Mouse (Mus musculus) Patski (cell line): ENCODE data around the gene Ift46. TPM values are rescaled to one million over a fixed set of nuclear protein-coding genes. Genes with fewer than 3 reads are reported as not detected.

Experiments used
- ATAC-seq: fragments of 100-300 bp; one replicate; pipeline ENCODE4 v1.8.0; 2021
- CTCF ChIA-PET: fragments of 350-600 bp; sonication (Branson Sonifier 250); formaldehyde crosslinking; loops from one replicate; lab custom pipeline; 2022; ENCODE audit warnings: inconsistent platforms; lab: Charles Lee
- POLR2A ChIA-PET: fragments of 350-600 bp; sonication (Branson Sonifier 250); formaldehyde crosslinking; loops from one replicate; lab custom pipeline; 2022; ENCODE audit warnings: antibody characterized with exemption, inconsistent platforms; lab: Charles Lee
- DNase-seq: peaks from one replicate; pipeline ENCODE4 v3.0.0-alpha.2; 2011; ENCODE audit warnings: low read depth, low spot score
- H3K27me3 ChIP-seq: fragments of 371-371 bp; one replicate; pipeline ENCODE4 v1.5.1; 2021
- CTCF ChIP-seq: fragments of 100-300 bp; IDR thresholded peaks from one replicate; pipeline ENCODE4 v1.5.1; 2021
- in situ Hi-C: fragments of 300-500 bp; cut with MboI; formaldehyde crosslinking; loops from 3 replicates; pipeline ENCODE4 v1.11.1; 2018; ENCODE audit warnings: low pct_unique_long_range_greater_than_20kb, mixed read lengths
- polyA plus RNA-seq: library from polyadenylated mRNA; unstranded; gene quantifications from one replicate; pipeline ENCODE4 v1.2.3, GENCODE M21; 2021

Gene Ift46
- polyA plus RNA-seq, 1 experiment from 2014 or later: 193 TPM

DNA sequence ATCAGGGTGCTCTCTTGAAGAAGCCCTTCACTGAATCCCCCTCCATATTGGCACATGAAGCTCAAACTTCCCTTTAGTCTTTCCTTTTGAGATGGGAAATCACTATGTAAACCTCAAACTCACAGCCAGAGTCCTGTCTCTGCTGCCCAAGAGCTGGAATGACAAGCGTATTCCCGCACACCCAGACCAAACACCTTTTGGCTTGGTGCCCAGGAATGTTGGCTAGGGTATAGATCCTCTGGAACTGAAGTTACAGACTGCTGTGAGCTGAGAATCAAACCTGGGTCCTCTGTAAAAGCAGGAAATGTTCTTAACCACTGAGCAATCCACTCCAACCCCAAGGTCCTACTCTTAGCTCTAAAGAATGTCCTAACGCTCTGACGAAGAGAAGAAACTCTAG lies 64.6 kb downstream of the Ift46 start:
- in situ Hi-C loops: loop anchor here (25.0 kb wide), 1 partner anchor 305 kb away; the partner anchor contains the start of gene Scn4b
- ChIA-PET POLR2A (interaction anchor here (1.2 kb wide), 1 partner anchor 16 kb away, joined by 3 read pairs; no protein-coding TSS in a partner anchor), CTCF (interaction anchor here (1.2 to 1.4 kb wide), 3 partner anchors 8 to 90 kb away, joined by 3 read pairs; no protein-coding TSS in a partner anchor)
- no peak for ATAC-seq
- TF ChIP-seq CTCF: no peak
- no peaks in the 10 kb centered on the region for H3K27me3 ChIP-seq
- DNase-seq: no peak

DNA sequence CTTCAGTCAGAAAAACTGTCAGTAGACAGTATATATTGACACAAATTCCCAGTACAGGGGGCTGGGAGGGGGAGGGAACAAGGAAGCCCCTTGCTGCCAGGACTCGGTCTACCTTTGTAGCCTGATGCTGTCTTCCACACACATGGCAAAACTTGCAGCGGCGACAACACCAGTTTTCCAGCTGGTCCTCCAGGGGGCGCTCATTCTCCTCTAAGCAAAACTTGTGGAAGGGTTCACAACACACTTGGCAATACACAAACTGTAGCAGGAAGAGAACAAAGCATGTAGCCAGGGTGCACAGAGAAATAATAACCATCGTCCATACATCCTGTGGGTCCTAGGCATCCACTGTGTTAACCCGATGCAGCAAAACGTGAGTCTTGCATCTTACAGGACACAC lies 68.7 kb downstream of the Ift46 start:
- CTCF ChIA-PET: interaction anchor here (0.6 to 1.4 kb wide), 3 partner anchors 18 to 85 kb away, joined by 3 to 4 read pairs (median 3); partner anchors contain the start of gene Atp5l
- POLR2A ChIA-PET: no interaction called here
- H3K27me3 ChIP-seq: no peaks in the 10 kb centered on the region
- ATAC-seq (peak; percentile 35), DNase-seq (peak; percentile 17)
- TF ChIP-seq CTCF: peak; percentile 91
- in situ Hi-C loops: loop anchor here (25.0 kb wide), 1 partner anchor 301 kb away; the partner anchor contains the start of gene Scn4b

DNA sequence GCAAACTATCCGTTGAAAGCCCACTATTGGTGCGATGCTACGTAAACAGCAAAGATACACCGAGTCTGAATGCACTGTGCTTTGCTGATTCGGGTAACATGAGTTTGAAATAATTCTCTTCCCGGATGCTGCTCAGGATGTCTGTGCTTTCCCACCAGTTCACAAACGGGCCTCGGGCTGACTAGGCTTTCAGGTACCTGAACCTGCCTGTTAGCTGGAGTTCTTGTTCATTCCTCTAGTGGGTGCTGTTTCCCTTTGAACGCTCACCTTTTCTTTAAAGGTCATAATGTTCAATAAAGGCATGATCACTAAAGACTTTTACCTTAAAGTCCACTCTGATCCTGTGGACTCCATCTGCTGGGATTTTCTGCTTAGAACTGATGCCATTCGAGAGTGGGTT lies 73.5 kb downstream of the Ift46 start:
- POLR2A ChIA-PET: no interaction called here
- TF ChIP-seq CTCF: peak; percentile 74
- in situ Hi-C loops: loop anchor here (5.0 to 25.0 kb wide), 2 partner anchors 76 to 296 kb away; partner anchors contain the start of gene Scn4b
- no peak for DNase-seq
- H3K27me3 ChIP-seq: no peaks in the 10 kb centered on the region
- CTCF ChIA-PET: interaction anchor here (1.0 to 2.0 kb wide), 8 partner anchors 9 to 125 kb away, joined by 3 to 5 read pairs (median 3); no protein-coding TSS in a partner anchor
- ATAC-seq: no peak

Other genes with a start within 250 kb of the Ift46 start
- not detected for gene Cxcr5, start 206.0 kb upstream of the Ift46 start, polyA plus RNA-seq
- 95.5 TPM for gene Ddx6, start 163.0 kb upstream of the Ift46 start, polyA plus RNA-seq
- not detected for gene Treh, start 94.7 kb upstream of the Ift46 start, polyA plus RNA-seq
- 137 TPM for gene Phldb1, start 32.7 kb upstream of the Ift46 start, polyA plus RNA-seq
- 142 TPM for gene Arcn1, start 63 bp upstream of the Ift46 start, polyA plus RNA-seq
- gene Tmem25, start 31.4 kb downstream of the Ift46 start, polyA plus RNA-seq: 7.3 TPM
- 3.3 TPM for gene Ttc36, start 35.2 kb downstream of the Ift46 start, polyA plus RNA-seq
- gene Kmt2a, start 113.4 kb downstream of the Ift46 start, polyA plus RNA-seq: 22.2 TPM
- 440 TPM for gene Atp5l, start 152.8 kb downstream of the Ift46 start, polyA plus RNA-seq
- gene Ube4a, start 197.7 kb downstream of the Ift46 start, polyA plus RNA-seq: 44.1 TPM
- gene Cd3g, start 212.5 kb downstream of the Ift46 start, polyA plus RNA-seq: not detected
- gene Cd3d, start 213.9 kb downstream of the Ift46 start, polyA plus RNA-seq: not detected
- not detected for gene Cd3e, start 241.7 kb downstream of the Ift46 start, polyA plus RNA-seq